Mouse (Mus musculus) activated CD4-positive, CD25-positive, alpha-beta regulatory T cell, adult 4 months (primary cell): ENCODE data around the gene Vamp1. TPM values are rescaled to one million over a fixed set of nuclear protein-coding genes. Genes with fewer than 3 reads are reported as not detected.
A peak's percentile ranks its signal among the peaks of the same experiment; 100 is the strongest.
"Not testable (repeated sequence)": the region's sequence is repeated elsewhere in the genome, so short reads cannot be mapped to it uniquely, and the experiment has no call there.

ENCODE experiments used
- ATAC-seq: one replicate; pipeline ENCODE4 v1.8.0; 2017
- polyA plus RNA-seq, 2 experiments: library from polyadenylated mRNA; unstranded; fragments of 100-300 nt; shearing (Covaris generic); gene quantifications; one replicate each; pipeline ENCODE4 v1.2.1; 2017

The Vamp1 gene
- polyA plus RNA-seq, 2 experiments from 2014 or later, result 14.0 to 14.4 TPM

- no peak for ATAC-seq
These were observed 37.4 kb downstream of the Vamp1 start for GRCm38 (mm10) chr6:125252711-125253110.

- no peak for ATAC-seq
These were observed 38.7 kb downstream of the Vamp1 start for GRCm38 (mm10) chr6:125253863-125254715.

- no peak for ATAC-seq
These were observed 40.2 kb downstream of the Vamp1 start for GRCm38 (mm10) chr6:125255516-125256044.

GRCm38 (mm10) chr6:125256222-125256966 is 41.0 kb downstream of the Vamp1 start:
- no peak for ATAC-seq

GRCm38 (mm10) chr6:125260006-125260555 is 44.7 kb downstream of the Vamp1 start:
- ATAC-seq, result peak; percentile 11

- no peak for ATAC-seq
These were observed 48.9 kb downstream of the Vamp1 start for GRCm38 (mm10) chr6:125264219-125264618.

- ATAC-seq, result peak; percentile 91
These were observed 49.9 kb downstream of the Vamp1 start for GRCm38 (mm10) chr6:125265239-125265638.

- peak; percentile 8 for ATAC-seq
These were observed 50.7 kb downstream of the Vamp1 start for GRCm38 (mm10) chr6:125266091-125266490.

- not testable (repeated sequence) for ATAC-seq
These were observed 51.2 kb downstream of the Vamp1 start for GRCm38 (mm10) chr6:125266600-125266999.

- no peak for ATAC-seq
These were observed 52.1 kb downstream of the Vamp1 start for GRCm38 (mm10) chr6:125267469-125267868.

GRCm38 (mm10) chr6:125268799-125269198 is 53.4 kb downstream of the Vamp1 start:
- ATAC-seq, result no peak

- peak; percentile 76 for ATAC-seq
These were observed 56.3 kb downstream of the Vamp1 start for GRCm38 (mm10) chr6:125271455-125272227.

GRCm38 (mm10) chr6:125272228-125272785 is 57.0 kb downstream of the Vamp1 start:
- ATAC-seq, result no peak

GRCm38 (mm10) chr6:125274841-125275563 is 59.7 kb downstream of the Vamp1 start:
- no peak for ATAC-seq

GRCm38 (mm10) chr6:125279729-125280128 is 64.4 kb downstream of the Vamp1 start:
- no peak for ATAC-seq

- not testable (repeated sequence) for ATAC-seq
These were observed 67.4 kb downstream of the Vamp1 start for GRCm38 (mm10) chr6:125282721-125283120.

- ATAC-seq, result no peak
These were observed 68.9 kb downstream of the Vamp1 start for GRCm38 (mm10) chr6:125284250-125284649.

GRCm38 (mm10) chr6:125284751-125285150 is 69.4 kb downstream of the Vamp1 start:
- no peak for ATAC-seq

GRCm38 (mm10) chr6:125285890-125286289 is 70.5 kb downstream of the Vamp1 start, which contains the start of gene Tuba3a:
TSS of gene Tuba3a (minus strand) at chr6:125286042.
- ATAC-seq, result no peak

- ATAC-seq, result no peak
These were observed 71.6 kb downstream of the Vamp1 start for GRCm38 (mm10) chr6:125286944-125287343.

- ATAC-seq, result no peak
These were observed 73.4 kb downstream of the Vamp1 start for GRCm38 (mm10) chr6:125288730-125289129.
